Mouse (Mus musculus): ENCODE data around the gene 1700086D15Rik. TPM values are rescaled to one million over a fixed set of nuclear protein-coding genes. Genes with fewer than 3 reads are reported as not detected.
A peak's percentile ranks its signal among the peaks of the same experiment; 100 is the strongest.

The 1700086D15Rik gene
- total and polyA plus RNA-seq, 2 experiments from 2014 or later, result 0.11 to 1.2 TPM

- Histone ChIP-seq H3K27ac (ENCODE audit: low read depth) (no peak overlapping the region), H3K27me3 (ENCODE audit: control insufficient read depth, insufficient read depth, low read length) (no peaks in the 10 kb centered on the region), H3K36me3 (replicated peaks; ENCODE audit: control insufficient read depth, insufficient read depth, low read length) (no peaks in the 10 kb centered on the region), H3K4me3 (ENCODE audit: low read depth, low read length) (no peak overlapping the region), H3K4me1 (ENCODE audit: control insufficient read depth, insufficient read depth) (0 out of 2 replicates have a peak, but pooled peaks cover 3% of the 10 kb centered on the region), H3K4me2 (ENCODE audit: low read depth, low read length) (no peak overlapping the region), H3K9me3 (replicated peaks; ENCODE audit: control insufficient read depth, low read length) (no peaks in the 10 kb centered on the region), H3K9ac (replicated peaks; ENCODE audit: low read depth, low read length) (no peak overlapping the region)
- ATAC-seq (ENCODE audit: insufficient read depth, low read depth) (no peak), DNase-seq (ENCODE audit: low spot score) (no peak)
- TF ChIP-seq CTCF (IDR thresholded peaks at IDR 0.05; ENCODE audit: low read depth) (no peak), EP300 (IDR thresholded peaks at IDR 0.05; ENCODE audit: low read depth) (no peak)
- 83% methylated on average over 6 of the region's 6 CpGs for WGBS
Measured at GRCm38 (mm10) chr11:65115811-65116210, 43.9 kb downstream of the 1700086D15Rik start.

GRCm38 (mm10) chr11:65112086-65112485 lies 47.6 kb downstream of the 1700086D15Rik start:
- Histone ChIP-seq H3K9ac (replicated peaks; ENCODE audit: low read depth, low read length) (no peak overlapping the region), H3K27ac (ENCODE audit: low read depth) (no peak overlapping the region)

GRCm38 (mm10) chr11:65111651-65112050 lies 48.0 kb downstream of the 1700086D15Rik start:
- H3K4me1 ChIP-seq (ENCODE audit: control insufficient read depth, insufficient read depth), result peaks cover 21% of the 10 kb centered on the region
- no peak overlapping the region for H3K4me3 ChIP-seq (ENCODE audit: low read depth, low read length)
- no peak overlapping the region for H3K27ac ChIP-seq (ENCODE audit: low read depth)
- DNase-seq (ENCODE audit: low spot score) (no peak), ATAC-seq (ENCODE audit: insufficient read depth, low read depth) (no peak)
- 57% methylated on average over 5 of the region's 5 CpGs for WGBS
- H3K36me3 ChIP-seq (replicated peaks; ENCODE audit: control insufficient read depth, insufficient read depth, low read length), result no peaks in the 10 kb centered on the region
- H3K27me3 ChIP-seq (ENCODE audit: control insufficient read depth, insufficient read depth, low read length), result no peaks in the 10 kb centered on the region
- no peak overlapping the region for H3K4me2 ChIP-seq (ENCODE audit: low read depth, low read length)
- TF ChIP-seq CTCF (IDR thresholded peaks at IDR 0.05; ENCODE audit: low read depth) (no peak), EP300 (IDR thresholded peaks at IDR 0.05; ENCODE audit: low read depth) (no peak)
- H3K9ac ChIP-seq (replicated peaks; ENCODE audit: low read depth, low read length), result no peak overlapping the region
- H3K9me3 ChIP-seq (replicated peaks; ENCODE audit: control insufficient read depth, low read length), result no peaks in the 10 kb centered on the region

More at GRCm38 (mm10) chr11:65112086-65112485, 47.6 kb downstream of the 1700086D15Rik start:
- H3K4me2 ChIP-seq (ENCODE audit: low read depth, low read length), result no peak overlapping the region
- 42% methylated on average over 4 of the region's 4 CpGs for WGBS
- no peak for ATAC-seq (ENCODE audit: insufficient read depth, low read depth)
- H3K4me3 ChIP-seq (ENCODE audit: low read depth, low read length), result no peak overlapping the region
- peaks cover 19% of the 10 kb centered on the region for H3K4me1 ChIP-seq (ENCODE audit: control insufficient read depth, insufficient read depth)
- DNase-seq (ENCODE audit: low spot score), result no peak
- H3K9me3 ChIP-seq (replicated peaks; ENCODE audit: control insufficient read depth, low read length), result no peaks in the 10 kb centered on the region
- H3K27me3 ChIP-seq (ENCODE audit: control insufficient read depth, insufficient read depth, low read length), result no peaks in the 10 kb centered on the region
- TF ChIP-seq CTCF (IDR thresholded peaks at IDR 0.05; ENCODE audit: low read depth), result no peak
- no peak for TF ChIP-seq EP300 (IDR thresholded peaks at IDR 0.05; ENCODE audit: low read depth)
- H3K36me3 ChIP-seq (replicated peaks; ENCODE audit: control insufficient read depth, insufficient read depth, low read length), result no peaks in the 10 kb centered on the region

- H3K9me3 ChIP-seq (replicated peaks; ENCODE audit: control insufficient read depth, low read length), result no peaks in the 10 kb centered on the region
- no peaks in the 10 kb centered on the region for H3K27me3 ChIP-seq (ENCODE audit: control insufficient read depth, insufficient read depth, low read length)
- no peak for TF ChIP-seq EP300 (IDR thresholded peaks at IDR 0.05; ENCODE audit: low read depth)
- H3K4me3 ChIP-seq (ENCODE audit: low read depth, low read length), result no peak overlapping the region
- peaks cover 21% of the 10 kb centered on the region for H3K4me1 ChIP-seq (ENCODE audit: control insufficient read depth, insufficient read depth)
- H3K27ac ChIP-seq (ENCODE audit: low read depth), result no peak overlapping the region
- ATAC-seq (ENCODE audit: insufficient read depth, low read depth) (no peak), DNase-seq (ENCODE audit: low spot score) (no peak)
- WGBS, result 39% methylated on average over 10 of the region's 10 CpGs
- H3K4me2 ChIP-seq (ENCODE audit: low read depth, low read length), result no peak overlapping the region
- H3K36me3 ChIP-seq (replicated peaks; ENCODE audit: control insufficient read depth, insufficient read depth, low read length), result no peaks in the 10 kb centered on the region
- H3K9ac ChIP-seq (replicated peaks; ENCODE audit: low read depth, low read length), result no peak overlapping the region
Measured at GRCm38 (mm10) chr11:65110058-65110457, 49.6 kb downstream of the 1700086D15Rik start.

GRCm38 (mm10) chr11:65107734-65108171 lies 51.9 kb downstream of the 1700086D15Rik start:
- H3K4me3 ChIP-seq (ENCODE audit: low read depth, low read length), result no peak overlapping the region
- no peak overlapping the region for H3K4me2 ChIP-seq (ENCODE audit: low read depth, low read length)
- 0 out of 2 replicates have a peak overlapping the region, but pooled peaks have one; percentile 28 for H3K9ac ChIP-seq (replicated peaks; ENCODE audit: low read depth, low read length)
- peaks cover 32% of the 10 kb centered on the region for H3K4me1 ChIP-seq (ENCODE audit: control insufficient read depth, insufficient read depth)
- TF ChIP-seq EP300 (IDR thresholded peaks at IDR 0.05; ENCODE audit: low read depth) (no peak), CTCF (IDR thresholded peaks at IDR 0.05; ENCODE audit: low read depth) (peak; percentile 54)
- H3K36me3 ChIP-seq (replicated peaks; ENCODE audit: control insufficient read depth, insufficient read depth, low read length), result no peaks in the 10 kb centered on the region
- DNase-seq (ENCODE audit: low spot score) (peak; percentile 85), ATAC-seq (ENCODE audit: insufficient read depth, low read depth) (peak; percentile 92)
- 27% methylated on average over 5 of the region's 5 CpGs for WGBS
- H3K9me3 ChIP-seq (replicated peaks; ENCODE audit: control insufficient read depth, low read length), result no peaks in the 10 kb centered on the region
- no peaks in the 10 kb centered on the region for H3K27me3 ChIP-seq (ENCODE audit: control insufficient read depth, insufficient read depth, low read length)
- H3K27ac ChIP-seq (ENCODE audit: low read depth), result peak overlapping the region; percentile 49

GRCm38 (mm10) chr11:65107151-65107550 lies 52.5 kb downstream of the 1700086D15Rik start:
- H3K4me2 ChIP-seq (ENCODE audit: low read depth, low read length), result no peak overlapping the region
- H3K27ac ChIP-seq (ENCODE audit: low read depth), result 0 out of 2 replicates have a peak overlapping the region, but pooled peaks have one; percentile 26
- no peak overlapping the region for H3K4me3 ChIP-seq (ENCODE audit: low read depth, low read length)
- H3K4me1 ChIP-seq (ENCODE audit: control insufficient read depth, insufficient read depth), result peaks cover 32% of the 10 kb centered on the region
- H3K9me3 ChIP-seq (replicated peaks; ENCODE audit: control insufficient read depth, low read length), result no peaks in the 10 kb centered on the region
- no peaks in the 10 kb centered on the region for H3K27me3 ChIP-seq (ENCODE audit: control insufficient read depth, insufficient read depth, low read length)
- DNase-seq (ENCODE audit: low spot score) (no peak), ATAC-seq (ENCODE audit: insufficient read depth, low read depth) (no peak)
- 74% methylated on average over 4 of the region's 4 CpGs for WGBS
- H3K9ac ChIP-seq (replicated peaks; ENCODE audit: low read depth, low read length), result 0 out of 2 replicates have a peak overlapping the region, but pooled peaks have one; percentile 28
- TF ChIP-seq CTCF (IDR thresholded peaks at IDR 0.05; ENCODE audit: low read depth) (no peak), EP300 (IDR thresholded peaks at IDR 0.05; ENCODE audit: low read depth) (no peak)
- no peaks in the 10 kb centered on the region for H3K36me3 ChIP-seq (replicated peaks; ENCODE audit: control insufficient read depth, insufficient read depth, low read length)
